ENCODE assay signal across 31 mouse cellular contexts in the genomic region with DNA sequence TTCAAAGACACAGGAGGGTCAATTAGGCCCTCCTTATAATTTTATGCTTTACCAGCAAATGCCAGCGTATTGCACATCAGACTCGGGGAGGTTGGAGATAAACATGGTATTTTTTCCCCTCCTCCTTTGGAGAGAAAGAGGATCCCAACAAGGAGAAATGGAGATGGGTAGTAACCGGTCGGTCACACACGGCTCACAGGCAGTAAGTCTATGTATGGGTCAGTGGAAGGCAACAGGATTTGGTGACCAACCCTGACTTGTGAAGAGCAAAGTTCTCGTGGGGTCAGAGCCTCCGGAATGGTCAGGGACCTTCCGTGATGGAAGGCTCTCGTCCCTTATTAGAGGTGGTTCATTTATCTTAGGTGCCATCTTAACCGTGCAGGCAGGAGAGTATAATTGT.
"Had no signal": no experiment of that assay in that cellular context is flagged by ENCODE, and none has a peak within 500 bp of the region (broad histone marks: within the 10 kb centered on the region; RNA-seq: fewer than 3 reads in every experiment).

No protein-coding gene starts in this region.

- H3K36me3 ChIP-seq: limb, embryonic 10.5 days; limb, embryonic 12.5 days; limb, embryonic 13.5 days; limb, embryonic 15.5 days; liver, embryonic 12.5 days; liver, embryonic 13.5 days; liver, embryonic 15.5 days; lung, embryonic 15.5 days; midbrain, embryonic 10.5 days; midbrain, embryonic 12.5 days; midbrain, embryonic 15.5 days; neural tube, embryonic 12.5 days; neural tube, embryonic 13.5 days had no signal

- H3K4me2 ChIP-seq: limb, embryonic 12.5 days; limb, embryonic 13.5 days; limb, embryonic 15.5 days; liver, embryonic 11.5 days; liver, embryonic 12.5 days; liver, embryonic 13.5 days; liver, embryonic 15.5 days; lung, embryonic 14.5 days; lung, embryonic 15.5 days; midbrain, embryonic 12.5 days; midbrain, embryonic 15.5 days; neural tube, embryonic 12.5 days; neural tube, embryonic 13.5 days had no signal

- H3K4me1 ChIP-seq: limb, embryonic 13.5 days; limb, embryonic 15.5 days; midbrain, embryonic 15.5 days had no signal

- DNase-seq: left cerebral cortex, postnatal 4 days; liver; liver, embryonic 13.5 days; liver, postnatal 0 days; lung, adult 18-20 months; lung, adult 2 months; lung, embryonic 14.5 days; lung, postnatal 10 days; lung, postnatal 14 days; lung, postnatal 36 days; lung, postnatal 4 days; midbrain, embryonic 14.5 days had no signal

- H3K4me3 ChIP-seq: limb, embryonic 10.5 days; limb, embryonic 12.5 days; limb, embryonic 13.5 days; limb, embryonic 15.5 days; liver, embryonic 12.5 days; liver, embryonic 13.5 days; liver, embryonic 15.5 days; lung, embryonic 15.5 days; megakaryocyte, embryonic 14.5 days; midbrain, embryonic 10.5 days; midbrain, embryonic 12.5 days; midbrain, embryonic 15.5 days; myocyte; neural tube, embryonic 12.5 days; neural tube, embryonic 13.5 days had no signal

- H3K27ac ChIP-seq: limb, embryonic 10.5 days; limb, embryonic 12.5 days; limb, embryonic 13.5 days; limb, embryonic 15.5 days; liver, embryonic 12.5 days; liver, embryonic 13.5 days; liver, embryonic 14.5 days; liver, embryonic 15.5 days; lung, embryonic 15.5 days; macrophage; midbrain, embryonic 10.5 days; midbrain, embryonic 12.5 days; midbrain, embryonic 15.5 days; neural tube, embryonic 12.5 days; neural tube, embryonic 13.5 days had no signal

- ATAC-seq: liver, embryonic 12.5 days; liver, postnatal 0 days; lung, postnatal 0 days; midbrain, embryonic 15.5 days; midbrain, embryonic 16.5 days had no signal

- H3K9me3 ChIP-seq: limb, embryonic 10.5 days; limb, embryonic 13.5 days; limb, embryonic 15.5 days; liver, embryonic 12.5 days; liver, embryonic 13.5 days; liver, embryonic 15.5 days; lung, embryonic 15.5 days; midbrain, embryonic 10.5 days; midbrain, embryonic 12.5 days; midbrain, embryonic 15.5 days; neural tube, embryonic 12.5 days; neural tube, embryonic 13.5 days had no signal

- H3K27me3 ChIP-seq: limb, embryonic 13.5 days; limb, embryonic 15.5 days; liver, embryonic 12.5 days; liver, embryonic 13.5 days; liver, embryonic 15.5 days; lung, embryonic 15.5 days; megakaryocyte, embryonic 14.5 days; midbrain, embryonic 15.5 days; neural tube, embryonic 12.5 days; neural tube, embryonic 13.5 days had no signal

- H3K9ac ChIP-seq: limb, embryonic 12.5 days; limb, embryonic 13.5 days; limb, embryonic 15.5 days; liver, embryonic 12.5 days; liver, embryonic 13.5 days; liver, embryonic 14.5 days; liver, embryonic 15.5 days; liver, postnatal 0 days; lung, embryonic 14.5 days; lung, embryonic 15.5 days; midbrain, embryonic 12.5 days; midbrain, embryonic 15.5 days; neural tube, embryonic 12.5 days; neural tube, embryonic 13.5 days had no signal
